Mouse (Mus musculus) liver, postnatal 0 days (tissue): ENCODE measurements at regions not wholly inside any gene's neighbourhood (a gene's known extent, or its start where the extent isn't known, plus 50 kb on each side); places are given as distances from the start of the nearest gene placed in this dataset.

Experiments
- CTCF ChIP-seq: sonication (generic); IDR thresholded peaks from 2 replicates; pipeline ENCODE4 v1.5.1; 2016; ENCODE audit warnings: antibody characterized with exemption, low read depth
- EP300 ChIP-seq: IDR thresholded peaks from 2 replicates; pipeline ENCODE4 v1.6.1; 2016; ENCODE audit warnings: antibody characterized with exemption, low read depth, mild to moderate bottlenecking

DNA sequence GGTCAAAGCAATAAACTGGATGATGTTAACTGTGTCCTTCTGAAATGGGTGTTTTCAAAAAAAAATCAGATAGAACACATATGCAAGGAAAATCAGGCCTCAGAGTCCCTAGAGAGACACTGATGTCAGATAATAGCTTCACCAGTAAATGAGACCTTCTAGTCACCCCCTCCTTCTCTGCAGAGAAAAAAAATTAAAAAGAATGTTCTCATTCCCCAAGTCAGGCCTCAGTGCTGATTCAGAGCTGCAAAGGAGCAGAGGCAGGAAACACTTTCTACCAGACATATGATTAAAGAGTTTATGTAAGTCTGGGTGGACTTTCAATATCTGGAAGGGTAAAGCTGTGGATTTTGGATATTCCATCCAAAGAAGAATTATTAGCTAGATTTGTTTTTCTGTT lies 67.1 kb upstream of the Gm21897 start:
- TF ChIP-seq CTCF (no peak), EP300 (no peak)
